Mouse (Mus musculus) neural tube, postnatal 0 days (tissue): Measurements from ENCODE around the gene Grk3. TPM values are rescaled to one million over a fixed set of nuclear protein-coding genes. Genes with fewer than 3 reads are reported as not detected.

Experiments used
- polyA plus RNA-seq: library from polyadenylated mRNA; unstranded; fragments of >200 nt; fragmentation: Nextera tagmentation; extraction: Ambion mirVana; gene quantifications from 2 replicates; pipeline ENCODE4 v1.2.1, GENCODE M21; 2015

The Grk3 gene
- polyA plus RNA-seq: 23.7 and 29.4 TPM in 2 replicates

DNA sequence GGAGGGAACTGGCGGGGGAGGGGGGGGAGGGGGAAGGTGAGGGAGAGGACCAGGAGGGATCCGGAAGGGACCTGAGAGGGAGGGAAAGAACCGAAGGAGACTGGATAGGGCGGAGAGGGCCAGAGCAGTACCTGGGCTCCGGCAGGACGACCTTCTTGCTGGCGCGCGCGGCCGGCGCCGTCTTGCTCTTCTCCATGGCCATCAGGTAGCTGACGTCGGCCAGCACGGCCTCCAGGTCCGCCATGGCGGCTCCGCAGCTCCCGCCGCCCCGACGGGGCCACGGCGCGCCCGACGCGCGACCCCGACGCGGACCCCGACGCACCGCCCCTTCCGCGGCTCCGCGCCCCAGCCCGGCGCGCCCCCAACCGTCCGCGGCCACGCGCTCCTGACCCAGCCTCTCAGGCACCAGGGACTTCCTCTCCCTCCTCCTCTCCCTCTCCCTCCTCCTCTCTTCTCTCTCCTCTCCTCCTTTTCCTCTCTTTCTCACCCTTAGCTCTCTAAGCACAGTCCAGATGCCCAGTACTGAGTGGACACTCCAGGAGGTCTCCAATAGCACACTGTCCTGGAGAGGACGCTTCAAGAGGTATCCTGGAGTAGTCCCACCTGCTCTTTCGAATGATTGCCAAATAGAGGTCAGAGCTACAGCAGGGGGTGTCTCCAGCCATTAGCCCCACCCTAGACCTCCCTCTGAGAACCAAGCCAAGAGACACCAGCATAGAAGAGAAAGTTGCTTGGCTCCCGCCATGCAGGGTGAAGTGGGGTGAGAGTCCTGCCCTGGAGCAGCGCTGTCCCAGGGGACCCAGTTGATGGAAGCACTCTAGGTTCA lies at the start of gene Grk3:
Grk3 (minus strand) TSS at position 556 of the 826 bp plus-strand sequence.

DNA sequence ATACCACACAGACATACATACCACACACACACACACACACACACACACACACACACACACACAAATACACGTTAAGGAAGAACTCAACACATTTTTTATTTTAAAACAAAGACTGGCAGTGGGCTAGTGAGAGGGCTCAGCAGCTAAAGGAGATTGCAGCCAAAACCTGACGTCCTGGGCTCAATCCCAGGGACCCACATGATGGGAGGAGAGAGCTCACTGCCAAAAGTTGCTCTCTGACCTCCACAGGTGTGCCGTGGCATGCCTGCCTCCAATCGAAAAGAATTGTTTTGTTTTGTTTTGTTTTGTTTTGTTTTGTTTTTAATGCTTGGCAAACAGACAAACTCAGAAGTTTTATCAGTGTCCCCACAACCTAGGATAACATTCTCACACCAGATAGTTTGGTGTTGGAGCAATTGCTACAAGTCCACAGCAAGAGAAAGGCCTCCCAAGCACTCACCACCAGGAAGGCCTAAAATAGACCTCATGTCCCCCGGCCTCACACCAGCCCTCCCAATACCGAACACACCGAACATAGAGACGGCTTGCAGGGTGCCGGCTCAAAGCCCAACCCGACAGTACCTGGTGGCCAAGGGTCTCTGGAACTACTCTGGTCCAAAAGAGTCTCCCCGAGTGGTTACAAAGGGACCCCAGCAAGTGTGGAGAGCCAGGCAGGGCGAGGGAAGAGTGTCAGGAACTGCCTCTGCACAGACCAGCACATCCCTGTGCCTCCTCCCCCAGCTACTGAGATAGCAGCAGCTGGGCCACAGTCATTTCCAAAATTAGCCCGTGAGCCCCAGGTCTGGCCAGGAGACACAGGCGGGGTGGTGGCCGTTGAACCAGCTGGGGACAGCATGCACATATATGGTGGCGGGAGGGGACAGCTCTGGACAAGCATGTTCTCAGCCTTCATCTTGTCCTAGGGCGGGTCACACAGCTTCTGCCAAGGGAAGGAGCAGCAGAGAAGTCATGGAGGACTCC lies 119.6 kb downstream of the Grk3 start, which contains the start of gene Myo18b:
Myo18b (minus strand) TSS at position 689 of the 981 bp plus-strand sequence.

Other genes starting within 250 kb of the Grk3 start
- 0.80 and 1.4 TPM in 2 replicates for gene Myo18b, start 119.4 kb downstream of the Grk3 start, polyA plus RNA-seq
- gene Crybb2, start 54.3 kb upstream of the Grk3 start, polyA plus RNA-seq: not detected in 2 replicates
- gene Crybb3, start 65.8 kb upstream of the Grk3 start, polyA plus RNA-seq: 2.4 and 3.3 TPM in 2 replicates
- 3.2 and 4.3 TPM in 2 replicates for gene 2900026A02Rik, start 205.4 kb upstream of the Grk3 start, polyA plus RNA-seq
- not detected in 2 replicates for gene Tmem211, start 211.1 kb upstream of the Grk3 start, polyA plus RNA-seq